Mouse (Mus musculus) ES-E14 (cell line): Measurements from ENCODE around the gene Fancc. TPM values are rescaled to one million over a fixed set of nuclear protein-coding genes. Genes with fewer than 3 reads are reported as not detected.

Experiments
- DNase-seq: peaks from one replicate; pipeline ENCODE4 v3.0.0-alpha.2; 2013; ENCODE audit warnings: low read depth, low spot score
- H3K27ac ChIP-seq: 2 replicates; pipeline ENCODE4 v1.5.1; 2012; ENCODE audit warnings: low read depth, mild to moderate bottlenecking, low read length, moderate library complexity, mixed read lengths; ENCODE audit not compliant: poor library complexity, insufficient read depth, severe bottlenecking
- H3K36me3 ChIP-seq: 2 replicates; pipeline ENCODE4 v1.6.1; 2012; ENCODE audit warnings: mild to moderate bottlenecking, low read length, moderate library complexity, mixed read lengths; ENCODE audit not compliant: control insufficient read depth, poor library complexity, insufficient read depth, severe bottlenecking
- H3K4me1 ChIP-seq, 2 experiments: fragments of 150-350 bp in 1 of 2; sonication (generic) in 1 of 2; 2 replicates each; pipeline ENCODE4 v1.6.1; 2012; ENCODE audit warnings: low read length in 2 of 2, mild to moderate bottlenecking in 1 of 2, mixed read lengths in 1 of 2; ENCODE audit not compliant: control insufficient read depth in 2 of 2, insufficient read depth in 2 of 2, poor library complexity in 1 of 2
- H3K4me3 ChIP-seq, 2 experiments: fragments of 150-350 bp in 1 of 2; sonication (generic) in 1 of 2; 2 replicates each; pipeline ENCODE4 v1.5.1; 2012; ENCODE audit warnings: low read length in 2 of 2, low read depth in 1 of 2, mild to moderate bottlenecking in 1 of 2, mixed read lengths in 1 of 2; ENCODE audit not compliant: insufficient read depth in 1 of 2, poor library complexity in 1 of 2, severe bottlenecking in 1 of 2
- H3K9ac ChIP-seq: 2 replicates; pipeline ENCODE4 v1.6.1; 2012; ENCODE audit warnings: low read depth, mild to moderate bottlenecking, low read length, mixed read lengths; ENCODE audit not compliant: poor library complexity, insufficient read depth, severe bottlenecking
- H3K9me3 ChIP-seq: fragments of 150-350 bp; sonication (generic); 2 replicates; pipeline ENCODE4 v1.6.1; 2012; ENCODE audit warnings: low read depth, mild to moderate bottlenecking, low read length; ENCODE audit not compliant: control insufficient read depth, insufficient read depth
- CHD2 ChIP-seq: IDR thresholded peaks from 2 replicates; pipeline ENCODE4 v1.6.1; 2014; ENCODE audit warnings: mild to moderate bottlenecking, low read depth, low read length, inconsistent platforms
- HCFC1 ChIP-seq: IDR thresholded peaks from 2 replicates; pipeline ENCODE4 v1.6.1; 2012; ENCODE audit warnings: low read length, inconsistent platforms, borderline replicate concordance; ENCODE audit not compliant: insufficient read depth
- MAFK ChIP-seq: IDR thresholded peaks from 2 replicates; pipeline ENCODE4 v1.6.1; 2014; ENCODE audit warnings: mild to moderate bottlenecking, low read depth, low read length, inconsistent platforms; ENCODE audit not compliant: insufficient read depth
- ZC3H11A ChIP-seq: IDR thresholded peaks from 2 replicates; pipeline ENCODE4 v1.6.1; 2012; ENCODE audit warnings: low read depth, mild to moderate bottlenecking, inconsistent platforms, low read length, borderline replicate concordance
- ZNF384 ChIP-seq: IDR thresholded peaks from 2 replicates; pipeline ENCODE4 v1.6.1; 2012; ENCODE audit warnings: low read depth, low read length, inconsistent platforms
- in situ Hi-C, 2 experiments: fragments of 600-800 bp; cut with MboI; formaldehyde crosslinking; loops; one replicate each; pipeline ENCODE4 v1.15.1; 2025; ENCODE audit warnings: low sequenced_read_pairs in 2 of 2, inconsistent platforms in 1 of 2; ENCODE audit not compliant: unreplicated experiment in 2 of 2
- total RNA-seq: library from RNA; depleted of rRNA; stranded (reverse); fragments of 300-350 nt; gene quantifications from 2 replicates; pipeline ENCODE4 v1.2.3, GENCODE M21; 2012

Fancc gene
- total RNA-seq, 1 experiment = 9.4 TPM

- Histone ChIP-seq H3K36me3 (peaks cover 19% of the 10 kb centered on the region), H3K9ac (no peak overlapping the region)
Observed at GRCm38 (mm10) chr13:63244425-63244824, 252.7 kb downstream of the Fancc start.

GRCm38 (mm10) chr13:63243586-63243985 is 253.5 kb downstream of the Fancc start:
- H3K4me1 ChIP-seq = peaks cover 9 to 13% of the 10 kb centered on the region in 2 experiments; a peak in 2 of 4 replicates
- H3K27ac ChIP-seq = no peak overlapping the region

More at GRCm38 (mm10) chr13:63244425-63244824, 252.7 kb downstream of the Fancc start:
- H3K9me3 ChIP-seq = no peaks in the 10 kb centered on the region
- no peak overlapping the region for H3K27ac ChIP-seq
- in situ Hi-C loops = loop anchor here in 1 of 2 experiments (5.0 kb wide), 1 partner anchor 83 kb away; no protein-coding TSS in a partner anchor
- H3K4me1 ChIP-seq = peaks cover 9 to 12% of the 10 kb centered on the region in 2 experiments; a peak in 2 of 4 replicates
- no peak for TF ChIP-seq ZNF384
- no peak for TF ChIP-seq HCFC1
- TF ChIP-seq MAFK = no peak
- TF ChIP-seq ZC3H11A = no peak
- TF ChIP-seq CHD2 = no peak
- DNase-seq = no peak
- no peak overlapping the region for H3K4me3 ChIP-seq

GRCm38 (mm10) chr13:63242401-63243192 is 254.5 kb downstream of the Fancc start:
- Histone ChIP-seq H3K4me1 (peaks cover 9 to 13% of the 10 kb centered on the region in 2 experiments; a peak in 2 of 4 replicates), H3K36me3 (peaks cover 19% of the 10 kb centered on the region), H3K4me3 (no peak overlapping the region), H3K27ac (no peak overlapping the region), H3K9ac (no peak overlapping the region), H3K9me3 (no peaks in the 10 kb centered on the region)
- no peak for DNase-seq
- in situ Hi-C loops = loop anchor here in 1 of 2 experiments (5.0 kb wide), 1 partner anchor 85 kb away; no protein-coding TSS in a partner anchor
- TF ChIP-seq ZC3H11A (no peak), ZNF384 (no peak), HCFC1 (no peak), CHD2 (no peak), MAFK (no peak)

More at GRCm38 (mm10) chr13:63243586-63243985, 253.5 kb downstream of the Fancc start:
- Histone ChIP-seq H3K9ac (no peak overlapping the region), H3K36me3 (peaks cover 19% of the 10 kb centered on the region), H3K4me3 (no peak overlapping the region), H3K9me3 (no peaks in the 10 kb centered on the region)
- in situ Hi-C loops = loop anchor here in 1 of 2 experiments (5.0 kb wide), 1 partner anchor 84 kb away; no protein-coding TSS in a partner anchor
- TF ChIP-seq ZNF384 = no peak
- TF ChIP-seq ZC3H11A = no peak
- TF ChIP-seq CHD2 = no peak
- no peak for TF ChIP-seq HCFC1
- no peak for TF ChIP-seq MAFK
- DNase-seq = no peak

GRCm38 (mm10) chr13:63241665-63242064 is 255.4 kb downstream of the Fancc start:
- Histone ChIP-seq H3K9me3 (no peaks in the 10 kb centered on the region), H3K36me3 (peaks cover 19% of the 10 kb centered on the region), H3K4me3 (no peak overlapping the region), H3K27ac (no peak overlapping the region), H3K4me1 (peaks cover 9 to 13% of the 10 kb centered on the region in 2 experiments; a peak in 2 of 4 replicates), H3K9ac (no peak overlapping the region)
- DNase-seq = no peak
- TF ChIP-seq CHD2 (no peak), HCFC1 (no peak), MAFK (no peak), ZNF384 (no peak), ZC3H11A (no peak)
- in situ Hi-C loops = loop anchor here in 1 of 2 experiments (5.0 kb wide), 1 partner anchor 86 kb away; no protein-coding TSS in a partner anchor
